Mouse (Mus musculus) ES-E14 (cell line): ENCODE data around the gene Masp2.

Experiments
- CHD2 ChIP-seq: IDR thresholded peaks from 2 replicates; pipeline ENCODE4 v1.6.1; 2014; ENCODE audit warnings: mild to moderate bottlenecking, low read depth, low read length, inconsistent platforms
- HCFC1 ChIP-seq: IDR thresholded peaks from 2 replicates; pipeline ENCODE4 v1.6.1; 2012; ENCODE audit warnings: low read length, inconsistent platforms, borderline replicate concordance; ENCODE audit not compliant: insufficient read depth
- ZNF384 ChIP-seq: IDR thresholded peaks from 2 replicates; pipeline ENCODE4 v1.6.1; 2012; ENCODE audit warnings: low read depth, low read length, inconsistent platforms

- TF ChIP-seq ZNF384 (no peak), CHD2 (no peak), HCFC1 (no peak)
These were observed 15.7 kb upstream of the Masp2 start for GRCm38 (mm10) chr4:148586648-148587047.
